In the genomic region with DNA sequence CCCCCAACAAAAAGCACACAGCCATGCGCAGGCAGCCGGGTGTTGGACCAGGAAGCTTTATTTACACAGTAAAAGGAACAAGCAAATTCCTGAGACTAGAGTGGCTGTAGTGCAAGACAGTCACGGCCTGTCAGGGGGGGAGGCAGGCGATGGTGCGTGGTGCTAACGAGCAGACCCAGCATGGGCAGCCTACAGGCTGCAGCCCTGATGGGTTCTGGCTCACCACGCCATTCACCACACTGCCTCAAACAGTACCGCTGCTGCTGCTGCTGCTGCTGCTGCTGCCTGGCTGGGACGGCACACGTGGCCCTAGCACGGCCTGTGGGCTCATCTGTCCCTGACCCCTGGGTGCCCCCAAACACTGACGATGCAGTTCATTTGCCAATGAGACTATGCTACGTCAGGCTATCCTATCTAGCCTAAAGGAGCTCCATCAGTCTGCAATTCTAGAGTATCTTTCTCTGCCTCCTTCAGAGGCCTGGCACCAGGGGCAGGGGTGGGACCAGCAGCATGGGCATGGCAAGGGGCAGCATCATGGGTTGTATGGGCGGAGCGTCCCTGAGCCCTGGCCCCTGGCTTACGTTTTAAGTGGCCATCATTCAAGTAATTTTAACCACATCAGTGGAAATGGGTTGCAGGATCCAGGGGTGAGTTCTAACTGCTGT, we compare ENCODE assay signal across 7 mouse cellular contexts.
DNase-seq lines count a peak whose midpoint lies in the region; ATAC-seq and TF ChIP-seq lines count a peak whose summit lies in the region.

No protein-coding gene starts in this region.

- peak overlapping the region; percentile 26; the same call in 1 of the 2 replicates for H3K9ac ChIP-seq in heart, postnatal 0 days (replicated peaks; ENCODE audit: low read depth, low read length)
- H3K9ac ChIP-seq in stomach, embryonic 16.5 days (ENCODE audit: low read length), result no peak overlapping the region; the same call in 1 of the 2 replicates

- peak overlapping the region; percentile 26; the same call in 1 of the 2 replicates for H3K27ac ChIP-seq in spleen, adult 2 months (ENCODE audit: insufficient read depth, low read length)
- peak overlapping the region; percentile 62 for H3K27ac ChIP-seq in heart, postnatal 0 days (ENCODE audit: low read depth)
- peak overlapping the region; percentile 44; the same call in 1 of the 2 replicates for H3K27ac ChIP-seq in stomach, embryonic 16.5 days (ENCODE audit: low read length)

- no peak overlapping the region for H3K4me2 ChIP-seq in heart, postnatal 0 days (ENCODE audit: low read depth, low read length)
- peak overlapping the region; percentile 20; the same call in 1 of the 2 replicates for H3K4me2 ChIP-seq in stomach, embryonic 16.5 days (ENCODE audit: low read depth, low read length)

- TF ChIP-seq CTCF in spleen, adult 2 months (IDR thresholded peaks at IDR 0.05; ENCODE audit: extremely low read depth, insufficient read depth, insufficient read length, insufficient replicate concordance), result no peak
- no peak for TF ChIP-seq CTCF in heart, postnatal 0 days (IDR thresholded peaks at IDR 0.05; ENCODE audit: low read depth)
- TF ChIP-seq CTCF in lung, adult 2 months (IDR thresholded peaks at IDR 0.05; ENCODE audit: insufficient read depth, low read length), result no peak

- no peak for ATAC-seq in heart, postnatal 0 days (ENCODE audit: insufficient read depth, low read depth)
- peak; percentile 7; the same call in 1 of the 2 replicates for ATAC-seq in stomach, embryonic 16.5 days (ENCODE audit: insufficient read depth, low FRiP score)

- no peak overlapping the region for H3K4me3 ChIP-seq in spleen, adult 2 months (ENCODE audit: extremely low read depth, insufficient read depth, insufficient read length)
- no peak overlapping the region for H3K4me3 ChIP-seq in heart, postnatal 0 days (ENCODE audit: low read depth, low read length)
- H3K4me3 ChIP-seq in lung, adult 2 months (replicated peaks; ENCODE audit: extremely low read depth, low read depth, low read length), result no peak overlapping the region
- no peak overlapping the region for H3K4me3 ChIP-seq in stomach, embryonic 16.5 days (replicated peaks; ENCODE audit: low read length)

- peaks cover 13% of the 10 kb centered on the region for H3K36me3 ChIP-seq in spleen, adult 2 months (ENCODE audit: control insufficient read depth, insufficient read depth, low read length)
- peaks cover 9% of the 10 kb centered on the region for H3K36me3 ChIP-seq in heart, postnatal 0 days (replicated peaks; ENCODE audit: control insufficient read depth, insufficient read depth, low read length)
- no peaks in the 10 kb centered on the region for H3K36me3 ChIP-seq in stomach, embryonic 16.5 days (ENCODE audit: control insufficient read depth, insufficient read depth, low read length)

- TF ChIP-seq EP300 in heart, postnatal 0 days (IDR thresholded peaks at IDR 0.05; ENCODE audit: low read depth), result no peak

- no peaks in the 10 kb centered on the region for H3K27me3 ChIP-seq in spleen, adult 2 months (ENCODE audit: control insufficient read depth, insufficient read depth, low read length)
- H3K27me3 ChIP-seq in heart, postnatal 0 days (ENCODE audit: control insufficient read depth, insufficient read depth, low read length), result no peaks in the 10 kb centered on the region
- H3K27me3 ChIP-seq in stomach, embryonic 16.5 days (ENCODE audit: control insufficient read depth, insufficient read depth, low read length), result no peaks in the 10 kb centered on the region

- peaks cover 27% of the 10 kb centered on the region for H3K4me1 ChIP-seq in spleen, adult 2 months (ENCODE audit: control insufficient read depth, insufficient read depth, insufficient read length)
- H3K4me1 ChIP-seq in heart, postnatal 0 days (ENCODE audit: control insufficient read depth, insufficient read depth), result peaks cover 42% of the 10 kb centered on the region
- peaks cover 36% of the 10 kb centered on the region for H3K4me1 ChIP-seq in lung, adult 2 months (ENCODE audit: control insufficient read depth, insufficient read depth, low read length)
- H3K4me1 ChIP-seq in stomach, embryonic 16.5 days (ENCODE audit: control insufficient read depth, insufficient read depth, low read length), result peaks cover 26% of the 10 kb centered on the region

- DNase-seq in spleen, adult 2 months (ENCODE audit: low read depth in 1 of 2, low spot score in 2 of 2), result no peak
- DNase-seq in spleen, postnatal 14 days (ENCODE audit: low spot score in 2 of 2), result no peak
- DNase-seq in heart, postnatal 0 days (ENCODE audit: low spot score), result no peak
- DNase-seq in lung, adult 2 months, result peak; percentile 65
- DNase-seq in right cerebral cortex, adult 18-20 months, result no peak
- DNase-seq in gastrocnemius, postnatal 4 days (ENCODE audit: low spot score in 2 of 2), result no peak

- TF ChIP-seq POLR2A in spleen, adult 2 months (IDR thresholded peaks at IDR 0.05; ENCODE audit: low read depth, low read length), result no peak
- TF ChIP-seq POLR2A in lung, adult 2 months (IDR thresholded peaks at IDR 0.05; ENCODE audit: borderline replicate concordance, extremely low read depth, low read depth, low read length), result peak; percentile 25; the same call in 1 of the 2 replicates

- 70% methylated on average over 16 of the region's 16 CpGs for WGBS in spleen, adult 2 months
- 46% methylated on average over 16 of the region's 16 CpGs for WGBS in heart, postnatal 0 days
- WGBS in lung, adult 2 months, result 20% methylated on average over 16 of the region's 16 CpGs
- WGBS in stomach, embryonic 16.5 days, result 25% methylated on average over 16 of the region's 16 CpGs

- no peaks in the 10 kb centered on the region for H3K9me3 ChIP-seq in heart, postnatal 0 days (replicated peaks; ENCODE audit: control insufficient read depth, low read length)
- H3K9me3 ChIP-seq in stomach, embryonic 16.5 days (replicated peaks; ENCODE audit: control insufficient read depth, low read length), result no peaks in the 10 kb centered on the region
